Mouse (Mus musculus) stomach, embryonic 14.5 days (tissue): ENCODE measurements around the gene Arhgef39. TPM values are rescaled to one million over a fixed set of nuclear protein-coding genes. Genes with fewer than 3 reads are reported as not detected.

Source experiments
- ATAC-seq: fragments of 200-750 bp; cut with Nextera tagmentation; 2 replicates; pipeline ENCODE4 v1.8.0; 2017; ENCODE audit warnings: low read depth, moderate TSS enrichment; ENCODE audit not compliant: insufficient number of reproducible peaks, insufficient read depth, low FRiP score
- H3K27ac ChIP-seq: fragments of 300-500 bp; sonication (generic); 2 replicates; pipeline ENCODE4 v1.5.1; 2014; ENCODE audit warnings: mild to moderate bottlenecking, low read length, moderate library complexity, mixed read lengths
- H3K27me3 ChIP-seq: fragments of 300-500 bp; sonication (generic); 2 replicates; pipeline ENCODE4 v1.6.1; 2014; ENCODE audit warnings: low read length, control low read depth, mixed read lengths; ENCODE audit not compliant: control insufficient read depth, insufficient read depth
- H3K36me3 ChIP-seq: fragments of 300-500 bp; sonication (generic); 2 replicates; pipeline ENCODE4 v1.6.1; 2014; ENCODE audit warnings: mild to moderate bottlenecking, control low read depth, low read length, moderate library complexity, mixed read lengths; ENCODE audit not compliant: control insufficient read depth, insufficient read depth
- H3K4me1 ChIP-seq: fragments of 300-500 bp; sonication (generic); 2 replicates; pipeline ENCODE4 v1.6.1; 2014; ENCODE audit warnings: low read length, control low read depth, mixed read lengths; ENCODE audit not compliant: control insufficient read depth, insufficient read depth
- H3K4me2 ChIP-seq: fragments of 300-500 bp; sonication (generic); replicated peaks from 2 replicates; pipeline ENCODE4 v1.6.1; 2014; ENCODE audit warnings: low read depth, low read length, control low read depth
- H3K4me3 ChIP-seq: fragments of 300-500 bp; sonication (generic); 2 replicates; pipeline ENCODE4 v1.5.1; 2014; ENCODE audit warnings: low read depth, low read length, control low read depth
- H3K9ac ChIP-seq: fragments of 300-500 bp; sonication (generic); replicated peaks from 2 replicates; pipeline ENCODE4 v1.6.1; 2014; ENCODE audit warnings: low read depth, mild to moderate bottlenecking, control low read depth, low read length, moderate library complexity, mixed read lengths
- H3K9me3 ChIP-seq: fragments of 300-500 bp; sonication (generic); 2 replicates; pipeline ENCODE4 v1.6.1; 2016; ENCODE audit warnings: low read depth, low read length, control low read depth; ENCODE audit not compliant: control insufficient read depth
- WGBS: fragments of 180-500 bp; shearing (Covaris S2); extraction: QIAGEN DNeasy Blood & Tissue Kit; methylation state at CpG from one replicate; pipeline ENCODE4 v1.1.7; 2014; 5-methylcytosine and 5-hydroxymethylcytosine counted together
- polyA plus RNA-seq: library from polyadenylated mRNA; unstranded; fragments of >200 nt; fragmentation: Nextera tagmentation; extraction: Ambion mirVana; gene quantifications from 2 replicates; pipeline ENCODE4 v1.2.1, GENCODE M21; 2014

The Arhgef39 gene
- polyA plus RNA-seq, 1 experiment from 2014 or later, result 46.8 TPM

GRCm38 (mm10) chr4:43465935-43466334, 33.6 kb downstream of the Arhgef39 start:
- WGBS, result 86% methylated on average over 6 of the region's 6 CpGs

GRCm38 (mm10) chr4:43463102-43463501, 36.4 kb downstream of the Arhgef39 start:
- no peaks in the 10 kb centered on the region; the same call in 1 of the 2 replicates for H3K9me3 ChIP-seq
- H3K27ac ChIP-seq, result no peak overlapping the region
- no peak overlapping the region for H3K4me3 ChIP-seq
- H3K27me3 ChIP-seq, result no peaks in the 10 kb centered on the region
- H3K4me1 ChIP-seq, result no peaks in the 10 kb centered on the region
- 85% methylated on average over 5 of the region's 5 CpGs for WGBS
- H3K36me3 ChIP-seq, result no peaks in the 10 kb centered on the region
- ATAC-seq, result no peak
- H3K4me2 ChIP-seq, result no peak overlapping the region
- no peak overlapping the region for H3K9ac ChIP-seq

More at GRCm38 (mm10) chr4:43465935-43466334, 33.6 kb downstream of the Arhgef39 start:
- Histone ChIP-seq H3K27ac (no peak overlapping the region), H3K36me3 (no peaks in the 10 kb centered on the region), H3K9me3 (no peaks in the 10 kb centered on the region; the same call in 1 of the 2 replicates), H3K27me3 (no peaks in the 10 kb centered on the region), H3K4me2 (no peak overlapping the region), H3K4me1 (no peaks in the 10 kb centered on the region), H3K4me3 (no peak overlapping the region), H3K9ac (no peak overlapping the region)
- no peak for ATAC-seq

GRCm38 (mm10) chr4:43457124-43457523, 42.4 kb downstream of the Arhgef39 start:
- Histone ChIP-seq H3K4me1 (peaks cover 12% of the 10 kb centered on the region; the same call in 1 of the 2 replicates), H3K27me3 (peaks cover 6% of the 10 kb centered on the region; the same call in 1 of the 2 replicates), H3K9ac (no peak overlapping the region), H3K9me3 (no peaks in the 10 kb centered on the region), H3K27ac (no peak overlapping the region), H3K36me3 (no peaks in the 10 kb centered on the region), H3K4me2 (no peak overlapping the region), H3K4me3 (no peak overlapping the region)
- no peak for ATAC-seq
- WGBS, result 17% methylated on average over 8 of the region's 8 CpGs

- Histone ChIP-seq H3K4me2 (no peak overlapping the region), H3K36me3 (no peaks in the 10 kb centered on the region), H3K27ac (no peak overlapping the region), H3K4me3 (no peak overlapping the region), H3K9ac (no peak overlapping the region), H3K9me3 (no peaks in the 10 kb centered on the region), H3K27me3 (peaks cover 6% of the 10 kb centered on the region; the same call in 1 of the 2 replicates), H3K4me1 (peaks cover 12% of the 10 kb centered on the region; the same call in 1 of the 2 replicates)
- 25% methylated on average over 4 of the region's 4 CpGs for WGBS
- no peak for ATAC-seq
These were observed 43.0 kb downstream of the Arhgef39 start for GRCm38 (mm10) chr4:43456470-43456869.

- no peaks in the 10 kb centered on the region for H3K36me3 ChIP-seq
- peaks cover 6% of the 10 kb centered on the region; the same call in 1 of the 2 replicates for H3K27me3 ChIP-seq
- no peaks in the 10 kb centered on the region for H3K9me3 ChIP-seq
- 31% methylated on average over 20 of the region's 20 CpGs for WGBS
- H3K4me2 ChIP-seq, result peak within 1 kb of the TSS; percentile 36
- no peak for ATAC-seq
- H3K4me3 ChIP-seq, result peak within 1 kb of the TSS; percentile 16; the same call in 1 of the 2 replicates
- no peak within 1 kb of the TSS for H3K9ac ChIP-seq
- peaks cover 12% of the 10 kb centered on the region; the same call in 1 of the 2 replicates for H3K4me1 ChIP-seq
- H3K27ac ChIP-seq, result no peak within 1 kb of the TSS
These were observed 45.3 kb downstream of the Arhgef39 start, which contains the start of gene Cd72 for GRCm38 (mm10) chr4:43454041-43454836. Cd72 (minus strand) TSS chr4:43454628.

- no peak overlapping the region for H3K27ac ChIP-seq
These were observed 46.1 kb downstream of the Arhgef39 start for GRCm38 (mm10) chr4:43453413-43453812.

GRCm38 (mm10) chr4:43452315-43452714, 47.2 kb downstream of the Arhgef39 start:
- Histone ChIP-seq H3K4me3 (no peak overlapping the region), H3K27me3 (peaks cover 6% of the 10 kb centered on the region; the same call in 1 of the 2 replicates), H3K27ac (no peak overlapping the region), H3K4me1 (peaks cover 12% of the 10 kb centered on the region; the same call in 1 of the 2 replicates), H3K9ac (no peak overlapping the region), H3K4me2 (no peak overlapping the region), H3K9me3 (no peaks in the 10 kb centered on the region), H3K36me3 (peaks cover 6% of the 10 kb centered on the region)
- 49% methylated on average over 11 of the region's 11 CpGs for WGBS
- no peak for ATAC-seq

More at GRCm38 (mm10) chr4:43453413-43453812, 46.1 kb downstream of the Arhgef39 start:
- Histone ChIP-seq H3K27me3 (peaks cover 6% of the 10 kb centered on the region; the same call in 1 of the 2 replicates), H3K9ac (no peak overlapping the region), H3K36me3 (no peaks in the 10 kb centered on the region), H3K4me3 (peak overlapping the region; percentile 16; the same call in 1 of the 2 replicates), H3K4me2 (peak overlapping the region; percentile 36), H3K4me1 (peaks cover 12% of the 10 kb centered on the region; the same call in 1 of the 2 replicates), H3K9me3 (no peaks in the 10 kb centered on the region)
- no peak for ATAC-seq
- 3% methylated on average over 18 of the region's 18 CpGs for WGBS

GRCm38 (mm10) chr4:43448554-43448953, 50.9 kb downstream of the Arhgef39 start:
- WGBS, result 85% methylated on average over 3 of the region's 3 CpGs
- H3K27ac ChIP-seq, result no peak overlapping the region
- H3K4me3 ChIP-seq, result no peak overlapping the region
- no peak for ATAC-seq
- H3K9ac ChIP-seq, result no peak overlapping the region
- H3K27me3 ChIP-seq, result no peaks in the 10 kb centered on the region
- H3K4me2 ChIP-seq, result no peak overlapping the region
- peaks cover 35% of the 10 kb centered on the region for H3K36me3 ChIP-seq
- no peaks in the 10 kb centered on the region for H3K9me3 ChIP-seq
- peaks cover 11% of the 10 kb centered on the region for H3K4me1 ChIP-seq
